Mouse (Mus musculus): ENCODE data around the gene Disc1. TPM values are rescaled to one million over a fixed set of nuclear protein-coding genes. Genes with fewer than 3 reads are reported as not detected.

Gene Disc1
- polyA plus RNA-seq, 1 experiment from 2014 or later = 1.2 TPM

GRCm38 (mm10) chr8:125268181-125268705 lies 214.2 kb downstream of the Disc1 start:
- no peak for ATAC-seq (replicated peaks)
- no peak overlapping the region for H3K9ac ChIP-seq (replicated peaks)
- H3K27me3 ChIP-seq = no peaks in the 10 kb centered on the region
- no peaks in the 10 kb centered on the region for H3K9me3 ChIP-seq
- peaks cover 17% of the 10 kb centered on the region for H3K4me1 ChIP-seq
- WGBS = 30% methylated on average over 6 of the region's 6 CpGs
- no peak overlapping the region; the same call in 1 of the 2 replicates for H3K27ac ChIP-seq (replicated peaks)
- no peak overlapping the region for H3K4me2 ChIP-seq (replicated peaks)
- H3K4me3 ChIP-seq = no peak overlapping the region
- H3K36me3 ChIP-seq = no peaks in the 10 kb centered on the region

GRCm38 (mm10) chr8:125270292-125270691 lies 216.3 kb downstream of the Disc1 start:
- H3K27me3 ChIP-seq = no peaks in the 10 kb centered on the region
- H3K9ac ChIP-seq (replicated peaks) = no peak overlapping the region
- ATAC-seq (replicated peaks) = no peak
- H3K4me1 ChIP-seq = peaks cover 17% of the 10 kb centered on the region
- WGBS = 84% methylated on average over 7 of the region's 7 CpGs
- H3K4me3 ChIP-seq = no peak overlapping the region
- H3K4me2 ChIP-seq (replicated peaks) = no peak overlapping the region
- no peaks in the 10 kb centered on the region for H3K9me3 ChIP-seq
- H3K36me3 ChIP-seq = no peaks in the 10 kb centered on the region
- no peak overlapping the region for H3K27ac ChIP-seq (replicated peaks)

GRCm38 (mm10) chr8:125271357-125271756 lies 217.4 kb downstream of the Disc1 start:
- 74% methylated on average over 5 of the region's 5 CpGs for WGBS
- Histone ChIP-seq H3K9ac (replicated peaks) (no peak overlapping the region), H3K27ac (replicated peaks) (no peak overlapping the region), H3K4me2 (replicated peaks) (no peak overlapping the region), H3K27me3 (no peaks in the 10 kb centered on the region), H3K9me3 (no peaks in the 10 kb centered on the region), H3K4me3 (no peak overlapping the region), H3K36me3 (no peaks in the 10 kb centered on the region), H3K4me1 (peaks cover 17% of the 10 kb centered on the region)
- ATAC-seq (replicated peaks) = no peak

- H3K4me1 ChIP-seq = peaks cover 21% of the 10 kb centered on the region
- ATAC-seq (replicated peaks) = no peak
- H3K27ac ChIP-seq (replicated peaks) = no peak overlapping the region
- H3K9ac ChIP-seq (replicated peaks) = no peak overlapping the region
- H3K9me3 ChIP-seq = no peaks in the 10 kb centered on the region
- no peak overlapping the region for H3K4me2 ChIP-seq (replicated peaks)
- 38% methylated on average over 13 of the region's 13 CpGs for WGBS
- no peaks in the 10 kb centered on the region for H3K36me3 ChIP-seq
- no peaks in the 10 kb centered on the region for H3K27me3 ChIP-seq
- no peak overlapping the region for H3K4me3 ChIP-seq
These were observed 218.3 kb downstream of the Disc1 start for GRCm38 (mm10) chr8:125272089-125272866.

- no peak for ATAC-seq (replicated peaks)
These were observed 223.2 kb downstream of the Disc1 start for GRCm38 (mm10) chr8:125277071-125277682.

GRCm38 (mm10) chr8:125279156-125279555 lies 225.2 kb downstream of the Disc1 start:
- 81% methylated on average over 2 of the region's 2 CpGs for WGBS
- no peak overlapping the region for H3K4me3 ChIP-seq
- H3K9ac ChIP-seq (replicated peaks) = no peak overlapping the region

More at GRCm38 (mm10) chr8:125277071-125277682, 223.2 kb downstream of the Disc1 start:
- no peak overlapping the region for H3K27ac ChIP-seq (replicated peaks)
- H3K36me3 ChIP-seq = no peaks in the 10 kb centered on the region
- no peak overlapping the region for H3K9ac ChIP-seq (replicated peaks)
- H3K4me2 ChIP-seq (replicated peaks) = no peak overlapping the region
- peaks cover 13% of the 10 kb centered on the region for H3K4me1 ChIP-seq
- H3K27me3 ChIP-seq = no peaks in the 10 kb centered on the region
- 7% methylated on average over 11 of the region's 11 CpGs for WGBS
- H3K4me3 ChIP-seq = no peak overlapping the region
- H3K9me3 ChIP-seq = no peaks in the 10 kb centered on the region

GRCm38 (mm10) chr8:125279892-125280291 lies 225.9 kb downstream of the Disc1 start:
- Histone ChIP-seq H3K27me3 (no peaks in the 10 kb centered on the region), H3K36me3 (no peaks in the 10 kb centered on the region), H3K9me3 (no peaks in the 10 kb centered on the region), H3K9ac (replicated peaks) (no peak overlapping the region), H3K27ac (replicated peaks) (no peak overlapping the region), H3K4me3 (no peak overlapping the region), H3K4me1 (peaks cover 8% of the 10 kb centered on the region), H3K4me2 (replicated peaks) (no peak overlapping the region)
- 53% methylated on average over 4 of the region's 4 CpGs for WGBS
- ATAC-seq (replicated peaks) = no peak

More at GRCm38 (mm10) chr8:125279156-125279555, 225.2 kb downstream of the Disc1 start:
- ATAC-seq (replicated peaks) = no peak
- H3K36me3 ChIP-seq = no peaks in the 10 kb centered on the region
- H3K27me3 ChIP-seq = no peaks in the 10 kb centered on the region
- no peak overlapping the region for H3K27ac ChIP-seq (replicated peaks)
- H3K9me3 ChIP-seq = no peaks in the 10 kb centered on the region
- no peak overlapping the region for H3K4me2 ChIP-seq (replicated peaks)
- H3K4me1 ChIP-seq = peaks cover 8% of the 10 kb centered on the region

- no peak overlapping the region for H3K27ac ChIP-seq (replicated peaks)
- H3K4me3 ChIP-seq = no peak overlapping the region
- 70% methylated on average over 7 of the region's 7 CpGs for WGBS
- H3K9me3 ChIP-seq = no peaks in the 10 kb centered on the region
- no peak overlapping the region for H3K4me2 ChIP-seq (replicated peaks)
- H3K27me3 ChIP-seq = no peaks in the 10 kb centered on the region
- no peaks in the 10 kb centered on the region for H3K36me3 ChIP-seq
- no peak overlapping the region for H3K9ac ChIP-seq (replicated peaks)
- no peak for ATAC-seq (replicated peaks)
- peaks cover under 1% of the 10 kb centered on the region; the same call in 1 of the 2 replicates for H3K4me1 ChIP-seq
These were observed 228.5 kb downstream of the Disc1 start for GRCm38 (mm10) chr8:125282531-125282930.

- Histone ChIP-seq H3K9me3 (no peaks in the 10 kb centered on the region), H3K4me1 (no peaks in the 10 kb centered on the region), H3K4me3 (no peak overlapping the region), H3K36me3 (no peaks in the 10 kb centered on the region), H3K27ac (replicated peaks) (no peak overlapping the region), H3K27me3 (no peaks in the 10 kb centered on the region), H3K9ac (replicated peaks) (no peak overlapping the region), H3K4me2 (replicated peaks) (no peak overlapping the region)
- ATAC-seq (replicated peaks) = no peak
- 74% methylated on average over 6 of the region's 6 CpGs for WGBS
These were observed 229.5 kb downstream of the Disc1 start for GRCm38 (mm10) chr8:125283542-125283941.

- no peak for ATAC-seq (replicated peaks)
- no peak overlapping the region for H3K27ac ChIP-seq (replicated peaks)
- H3K4me3 ChIP-seq = no peak overlapping the region
- H3K4me2 ChIP-seq (replicated peaks) = no peak overlapping the region
- no peaks in the 10 kb centered on the region for H3K4me1 ChIP-seq
- H3K27me3 ChIP-seq = no peaks in the 10 kb centered on the region
- no peaks in the 10 kb centered on the region for H3K9me3 ChIP-seq
- no peaks in the 10 kb centered on the region for H3K36me3 ChIP-seq
- WGBS = 82% methylated on average over 4 of the region's 4 CpGs
- no peak overlapping the region for H3K9ac ChIP-seq (replicated peaks)
These were observed 230.9 kb downstream of the Disc1 start for GRCm38 (mm10) chr8:125284875-125285274.

- no peak for ATAC-seq (replicated peaks)
- Histone ChIP-seq H3K4me3 (no peak overlapping the region), H3K36me3 (no peaks in the 10 kb centered on the region), H3K4me2 (replicated peaks) (no peak overlapping the region), H3K9ac (replicated peaks) (no peak overlapping the region), H3K27ac (replicated peaks) (no peak overlapping the region), H3K9me3 (no peaks in the 10 kb centered on the region), H3K27me3 (no peaks in the 10 kb centered on the region), H3K4me1 (no peaks in the 10 kb centered on the region)
- WGBS = 75% methylated on average over 8 of the region's 8 CpGs
These were observed 231.4 kb downstream of the Disc1 start for GRCm38 (mm10) chr8:125285391-125285790.

- WGBS = 86% methylated on average over 12 of the region's 12 CpGs
- Histone ChIP-seq H3K9ac (replicated peaks) (no peak overlapping the region), H3K36me3 (no peaks in the 10 kb centered on the region), H3K27me3 (no peaks in the 10 kb centered on the region), H3K27ac (replicated peaks) (no peak overlapping the region), H3K4me2 (replicated peaks) (no peak overlapping the region), H3K9me3 (no peaks in the 10 kb centered on the region), H3K4me3 (no peak overlapping the region), H3K4me1 (no peaks in the 10 kb centered on the region)
- ATAC-seq (replicated peaks) = no peak
These were observed 232.1 kb downstream of the Disc1 start for GRCm38 (mm10) chr8:125285966-125286681.
